Mouse (Mus musculus) lung, embryonic 15.5 days (tissue): Measurements from ENCODE around the gene Klhl1. TPM values are rescaled to one million over a fixed set of nuclear protein-coding genes. Genes with fewer than 3 reads are reported as not detected.

Experiments
- ATAC-seq: fragments of 200-750 bp; cut with Nextera tagmentation; 2 replicates; pipeline ENCODE4 v1.8.0; 2017; ENCODE audit warnings: moderate number of reproducible peaks, borderline replicate concordance; ENCODE audit not compliant: low FRiP score, low TSS enrichment; ENCODE audit errors: extremely low read depth
- H3K27ac ChIP-seq: fragments of 300-500 bp; sonication (generic); 2 replicates; pipeline ENCODE4 v1.5.1; 2015; ENCODE audit warnings: moderate library complexity, mild to moderate bottlenecking, inconsistent platforms
- H3K27me3 ChIP-seq: fragments of 300-500 bp; sonication (generic); 2 replicates; pipeline ENCODE4 v1.6.1; 2015; ENCODE audit warnings: inconsistent platforms
- H3K36me3 ChIP-seq: fragments of 300-500 bp; sonication (generic); 2 replicates; pipeline ENCODE4 v1.6.1; 2015; ENCODE audit warnings: inconsistent platforms
- H3K4me1 ChIP-seq: fragments of 300-500 bp; sonication (generic); 2 replicates; pipeline ENCODE4 v1.6.1; 2015; ENCODE audit warnings: inconsistent platforms
- H3K4me2 ChIP-seq: fragments of 300-500 bp; sonication (generic); 2 replicates; pipeline ENCODE4 v1.6.1; 2015; ENCODE audit warnings: inconsistent platforms, mild to moderate bottlenecking, moderate library complexity
- H3K4me3 ChIP-seq: fragments of 300-500 bp; sonication (generic); 2 replicates; pipeline ENCODE4 v1.5.1; 2015; ENCODE audit warnings: mild to moderate bottlenecking, inconsistent platforms
- H3K9ac ChIP-seq: fragments of 300-500 bp; sonication (generic); 2 replicates; pipeline ENCODE4 v1.6.1; 2015; ENCODE audit warnings: inconsistent platforms
- H3K9me3 ChIP-seq: fragments of 300-500 bp; sonication (generic); 2 replicates; pipeline ENCODE4 v1.6.1; 2016; ENCODE audit warnings: inconsistent platforms
- WGBS: fragments of 180-500 bp; shearing (Covaris S2); methylation state at CpG from one replicate; pipeline ENCODE4 v1.1.7; 2015; 5-methylcytosine and 5-hydroxymethylcytosine counted together
- polyA plus RNA-seq: library from polyadenylated mRNA; unstranded; fragments of >200 nt; fragmentation: Nextera tagmentation; extraction: Ambion mirVana; gene quantifications from 2 replicates; pipeline ENCODE4 v1.2.1, GENCODE M21; 2015

The Klhl1 gene
- not detected in 2 replicates for polyA plus RNA-seq

- Histone ChIP-seq H3K4me2 (peak within 1 kb of the TSS; percentile 72), H3K27me3 (peaks cover 16% of the 10 kb centered on the region; the same call in 1 of the 2 replicates), H3K27ac (no peak within 1 kb of the TSS), H3K4me1 (no peaks in the 10 kb centered on the region; the same call in 1 of the 2 replicates), H3K36me3 (no peaks in the 10 kb centered on the region), H3K9ac (no peak within 1 kb of the TSS), H3K4me3 (peak within 1 kb of the TSS; percentile 26), H3K9me3 (no peaks in the 10 kb centered on the region)
- ATAC-seq, result no peak; the same call in 1 of the 2 replicates
- WGBS, result 44% methylated on average over 13 of the region's 13 CpGs
Observed at GRCm38 (mm10) chr14:96518954-96519682, at the start of gene Klhl1. Gene Klhl1 (minus strand): TSS chr14:96519102.

DNA sequence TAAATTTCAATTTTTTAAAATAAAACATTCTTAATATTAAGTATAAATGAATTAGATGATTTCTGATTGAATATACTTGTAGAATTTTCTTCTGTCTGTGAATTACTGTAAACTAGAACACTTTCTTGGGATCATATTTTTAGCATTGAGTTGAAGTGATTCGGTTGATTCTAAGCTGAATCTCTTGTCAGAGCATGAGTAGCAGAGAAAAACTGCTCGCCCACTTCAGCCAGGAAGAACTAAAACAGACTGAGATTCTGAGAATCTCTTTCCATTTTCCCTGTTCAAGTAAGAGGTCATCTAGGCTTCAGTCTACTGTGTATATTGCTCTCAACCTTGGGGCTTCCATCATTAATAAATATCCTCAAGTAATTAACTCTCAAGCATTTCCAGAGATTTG is 34.8 kb upstream of the Klhl1 start:
- no peak overlapping the region for H3K27ac ChIP-seq
- H3K36me3 ChIP-seq, result no peaks in the 10 kb centered on the region
- no peaks in the 10 kb centered on the region for H3K27me3 ChIP-seq
- no peak overlapping the region for H3K4me2 ChIP-seq
- no peak for ATAC-seq
- no peak overlapping the region for H3K9ac ChIP-seq
- 73% methylated on average over 2 of the region's 2 CpGs for WGBS
- no peaks in the 10 kb centered on the region for H3K4me1 ChIP-seq
- no peak overlapping the region for H3K4me3 ChIP-seq
- H3K9me3 ChIP-seq, result no peaks in the 10 kb centered on the region

DNA sequence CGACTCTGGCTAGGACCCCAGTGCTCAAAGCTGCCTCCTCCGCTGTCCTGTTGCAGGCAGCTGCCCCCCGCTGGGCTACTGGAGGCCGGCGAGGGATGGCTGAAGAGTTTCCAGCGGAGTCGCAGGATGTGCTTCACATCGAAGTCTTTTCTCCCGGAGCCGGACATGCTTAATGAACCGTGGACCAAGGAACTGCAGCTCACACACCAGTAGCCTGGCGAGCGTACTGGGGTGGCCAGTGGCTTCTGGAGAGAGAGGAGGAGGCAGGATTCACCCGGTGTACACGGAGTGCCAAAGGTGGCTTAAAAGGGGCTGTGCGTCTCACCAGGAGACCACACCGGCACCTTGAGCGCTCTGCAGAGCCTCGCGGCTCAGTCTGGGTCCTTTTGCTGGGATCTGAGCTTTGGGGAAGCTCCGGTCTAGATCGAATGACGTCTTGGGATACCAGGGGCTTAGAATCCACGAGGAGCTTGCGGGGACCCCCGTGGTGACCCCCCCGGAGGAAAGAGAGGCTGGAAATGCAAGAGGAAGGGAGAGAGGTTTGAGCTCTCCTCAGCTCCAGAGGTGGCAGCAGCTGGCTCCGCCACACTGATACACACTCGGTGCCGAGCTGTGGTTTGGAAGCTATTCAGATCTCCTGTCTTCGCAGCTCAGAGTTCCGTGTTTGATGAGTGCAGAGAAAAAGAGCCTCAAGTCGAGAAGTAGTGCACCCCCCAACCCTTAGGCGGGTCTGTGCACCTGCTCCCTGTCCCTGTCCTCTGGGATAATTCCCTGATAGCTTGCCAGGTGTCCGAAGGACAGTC is 550 bp downstream of the Klhl1 start:
- ATAC-seq, result peak; percentile 39; the same call in 1 of the 2 replicates
- WGBS, result under 1% methylated on average over 35 of the region's 35 CpGs
- H3K27ac ChIP-seq, result no peak overlapping the region
- H3K4me2 ChIP-seq, result peak overlapping the region; percentile 72
- H3K27me3 ChIP-seq, result peaks cover 16% of the 10 kb centered on the region; the same call in 1 of the 2 replicates
- H3K9ac ChIP-seq, result no peak overlapping the region
- H3K4me3 ChIP-seq, result peak overlapping the region; percentile 26
- no peaks in the 10 kb centered on the region for H3K9me3 ChIP-seq
- no peaks in the 10 kb centered on the region for H3K36me3 ChIP-seq
- H3K4me1 ChIP-seq, result no peaks in the 10 kb centered on the region; the same call in 1 of the 2 replicates

DNA sequence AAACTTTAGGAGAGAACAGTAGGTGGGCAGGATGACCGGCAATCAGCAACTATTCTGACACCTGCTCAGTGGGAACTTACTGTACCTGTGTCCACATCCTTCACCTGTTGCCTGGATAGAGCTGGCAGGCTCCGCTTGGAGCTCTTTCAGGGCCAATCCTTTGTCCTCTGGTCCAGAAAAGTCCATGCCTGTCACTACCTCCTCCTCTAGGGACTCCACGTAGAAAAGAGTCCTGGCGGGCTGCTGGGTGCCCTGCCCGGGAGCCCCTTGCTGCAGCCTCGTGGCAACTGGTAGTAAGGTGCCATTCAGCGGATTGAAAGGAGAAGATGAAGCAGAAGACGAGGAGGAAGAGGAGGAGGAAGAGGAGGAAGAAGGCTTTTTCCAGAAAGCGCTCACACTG is 1.2 kb downstream of the Klhl1 start:
- H3K9me3 ChIP-seq, result no peaks in the 10 kb centered on the region
- peaks cover 16% of the 10 kb centered on the region; the same call in 1 of the 2 replicates for H3K27me3 ChIP-seq
- no peak overlapping the region for H3K9ac ChIP-seq
- no peaks in the 10 kb centered on the region for H3K36me3 ChIP-seq
- ATAC-seq, result no peak
- WGBS, result 11% methylated on average over 9 of the region's 9 CpGs
- H3K4me2 ChIP-seq, result peak overlapping the region; percentile 72
- H3K27ac ChIP-seq, result no peak overlapping the region
- peak overlapping the region; percentile 26 for H3K4me3 ChIP-seq
- H3K4me1 ChIP-seq, result no peaks in the 10 kb centered on the region; the same call in 1 of the 2 replicates

DNA sequence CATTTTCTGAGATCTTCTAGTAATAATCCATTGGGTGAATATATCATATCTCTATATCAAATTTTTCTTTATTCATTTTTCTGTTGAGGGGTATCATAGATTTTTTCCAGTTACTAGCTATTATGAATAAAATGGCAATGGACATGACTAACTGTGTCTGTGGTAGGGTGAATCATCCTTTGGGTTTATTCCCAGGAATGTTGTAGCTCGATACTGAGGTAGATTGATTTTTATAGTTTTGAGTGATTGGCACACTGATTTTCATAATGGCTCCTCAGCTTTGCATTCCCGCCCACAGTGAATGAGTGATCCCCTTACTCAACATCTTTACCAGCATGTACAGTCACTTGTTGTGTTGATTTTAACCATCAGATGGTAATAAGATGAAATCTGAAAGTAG is 19.0 kb downstream of the Klhl1 start:
- no peak overlapping the region for H3K4me2 ChIP-seq
- H3K9ac ChIP-seq, result no peak overlapping the region
- WGBS, result 75% methylated on average over 2 of the region's 2 CpGs
- H3K9me3 ChIP-seq, result no peaks in the 10 kb centered on the region
- no peaks in the 10 kb centered on the region for H3K36me3 ChIP-seq
- no peak overlapping the region for H3K4me3 ChIP-seq
- no peaks in the 10 kb centered on the region for H3K27me3 ChIP-seq
- H3K4me1 ChIP-seq, result no peaks in the 10 kb centered on the region
- ATAC-seq, result no peak
- no peak overlapping the region for H3K27ac ChIP-seq

GRCm38 (mm10) chr14:96471812-96472211 is 47.1 kb downstream of the Klhl1 start:
- Histone ChIP-seq H3K4me2 (no peak overlapping the region), H3K4me3 (no peak overlapping the region), H3K4me1 (no peaks in the 10 kb centered on the region), H3K9me3 (no peaks in the 10 kb centered on the region), H3K9ac (no peak overlapping the region), H3K27me3 (no peaks in the 10 kb centered on the region), H3K36me3 (no peaks in the 10 kb centered on the region), H3K27ac (no peak overlapping the region)
- 83% methylated on average over 2 of the region's 2 CpGs for WGBS
- ATAC-seq, result no peak

DNA sequence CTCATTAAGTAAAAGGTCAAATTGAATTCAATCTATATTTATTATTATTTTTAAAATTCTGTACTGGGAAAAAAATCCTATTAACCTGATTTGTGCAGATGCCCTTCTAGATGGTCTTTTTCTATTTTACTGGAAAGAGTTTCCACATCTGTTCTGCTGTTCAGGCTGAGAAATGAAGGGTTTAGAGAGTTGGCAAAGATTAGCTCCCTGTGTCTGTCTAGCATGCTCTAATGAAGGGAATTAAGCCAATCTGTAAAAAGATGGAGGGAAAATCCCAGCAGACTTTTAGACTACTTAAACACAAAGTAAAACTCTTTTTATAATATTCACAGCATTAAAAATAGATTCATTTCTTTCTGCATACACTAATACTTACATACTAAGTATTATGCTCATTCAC is 47.6 kb downstream of the Klhl1 start:
- no peaks in the 10 kb centered on the region for H3K36me3 ChIP-seq
- no peak overlapping the region for H3K27ac ChIP-seq
- H3K9me3 ChIP-seq, result no peaks in the 10 kb centered on the region
- no peak overlapping the region for H3K4me2 ChIP-seq
- no peak overlapping the region for H3K4me3 ChIP-seq
- H3K4me1 ChIP-seq, result no peaks in the 10 kb centered on the region
- no peaks in the 10 kb centered on the region for H3K27me3 ChIP-seq
- H3K9ac ChIP-seq, result no peak overlapping the region
- no peak for ATAC-seq

GRCm38 (mm10) chr14:96461756-96462155 is 57.1 kb downstream of the Klhl1 start:
- ATAC-seq, result no peak
- no peak overlapping the region for H3K4me3 ChIP-seq
- no peaks in the 10 kb centered on the region for H3K36me3 ChIP-seq
- WGBS, result 56% methylated on average over 2 of the region's 2 CpGs
- no peak overlapping the region for H3K4me2 ChIP-seq
- H3K9me3 ChIP-seq, result no peaks in the 10 kb centered on the region
- no peaks in the 10 kb centered on the region for H3K4me1 ChIP-seq
- H3K9ac ChIP-seq, result no peak overlapping the region
- no peaks in the 10 kb centered on the region for H3K27me3 ChIP-seq
- no peak overlapping the region for H3K27ac ChIP-seq

DNA sequence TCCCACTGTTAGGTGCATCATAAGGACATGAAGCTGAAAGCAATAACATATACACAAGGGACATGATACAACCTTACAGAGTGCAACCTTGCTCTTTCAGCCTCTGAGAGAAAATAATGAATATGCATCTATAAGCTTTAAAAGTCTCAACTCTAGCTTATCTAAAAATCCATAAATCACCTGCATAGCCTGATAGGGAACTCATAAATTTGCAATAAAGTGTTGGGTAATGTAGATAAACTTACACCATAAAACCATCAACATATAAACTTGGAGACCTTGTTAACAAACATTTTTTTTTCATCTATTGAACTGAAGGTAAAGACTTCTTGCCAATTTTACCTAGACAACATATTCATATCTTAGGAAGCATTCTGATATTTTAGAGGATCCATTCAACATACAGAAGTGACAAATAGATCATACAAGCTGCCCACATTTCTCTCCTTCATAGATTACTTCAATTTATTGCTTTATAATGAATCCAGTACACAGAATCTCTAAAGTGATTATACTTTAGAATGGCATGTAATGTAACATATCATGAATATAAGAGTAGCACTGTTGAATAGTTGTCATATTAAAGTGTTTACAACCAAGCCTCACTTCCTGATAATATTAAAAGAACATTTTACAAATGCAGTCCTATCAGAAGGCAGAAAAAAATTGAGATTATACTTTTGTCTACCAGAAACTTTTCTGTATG is 126.7 kb downstream of the Klhl1 start:
- Histone ChIP-seq H3K4me1 (no peaks in the 10 kb centered on the region), H3K9me3 (no peaks in the 10 kb centered on the region), H3K4me2 (no peak overlapping the region), H3K27ac (no peak overlapping the region), H3K4me3 (no peak overlapping the region), H3K36me3 (no peaks in the 10 kb centered on the region), H3K9ac (no peak overlapping the region), H3K27me3 (no peaks in the 10 kb centered on the region)
- no peak for ATAC-seq

DNA sequence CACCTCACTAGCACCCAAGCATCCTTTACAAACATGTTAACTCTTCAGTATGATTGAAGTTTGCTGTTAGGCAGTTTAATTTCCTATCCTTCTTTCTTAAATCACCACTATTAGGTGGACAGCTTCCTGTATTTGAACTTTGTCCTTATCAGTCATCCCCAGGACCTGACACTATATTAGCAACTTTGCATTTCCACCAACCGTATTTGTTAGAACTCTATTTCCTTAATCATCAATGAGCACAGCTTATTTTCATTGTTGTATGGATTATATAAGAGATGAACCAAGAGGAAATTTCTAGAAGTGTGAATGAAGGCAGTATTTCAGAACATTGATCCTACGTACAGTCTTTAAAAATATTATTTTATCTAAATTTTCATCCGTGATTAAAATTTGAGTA is 156.2 kb downstream of the Klhl1 start:
- no peak overlapping the region for H3K9ac ChIP-seq
- H3K27ac ChIP-seq, result no peak overlapping the region
- 78% methylated on average over 3 of the region's 3 CpGs for WGBS
- H3K36me3 ChIP-seq, result no peaks in the 10 kb centered on the region
- no peak overlapping the region for H3K4me2 ChIP-seq
- no peak for ATAC-seq
- H3K27me3 ChIP-seq, result no peaks in the 10 kb centered on the region
- no peaks in the 10 kb centered on the region for H3K4me1 ChIP-seq
- no peak overlapping the region for H3K4me3 ChIP-seq
- H3K9me3 ChIP-seq, result no peaks in the 10 kb centered on the region

DNA sequence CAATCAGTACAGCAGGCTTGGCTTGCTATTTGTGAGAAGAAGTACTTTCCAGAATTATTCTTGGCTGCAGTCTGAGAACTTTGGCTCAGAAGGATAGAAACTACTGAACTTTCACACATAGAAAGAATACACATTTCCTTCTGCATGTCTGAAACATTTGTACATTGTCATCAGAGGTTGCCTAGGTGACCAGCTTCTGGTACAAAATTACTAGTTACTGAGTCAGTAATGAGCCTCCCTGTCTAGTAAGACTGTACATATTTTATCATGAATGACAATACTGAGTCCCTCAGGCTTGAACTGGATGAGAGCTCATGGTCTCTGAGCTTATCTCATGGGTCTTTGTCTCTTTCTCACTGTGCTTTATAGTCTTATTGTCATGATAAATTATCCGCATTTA is 170.7 kb downstream of the Klhl1 start:
- ATAC-seq, result no peak
- no peak overlapping the region for H3K9ac ChIP-seq
- no peaks in the 10 kb centered on the region for H3K4me1 ChIP-seq
- no peaks in the 10 kb centered on the region for H3K27me3 ChIP-seq
- H3K36me3 ChIP-seq, result no peaks in the 10 kb centered on the region
- H3K27ac ChIP-seq, result no peak overlapping the region
- H3K9me3 ChIP-seq, result no peaks in the 10 kb centered on the region
- WGBS, result 88% methylated on average over 1 of the region's 1 CpGs
- no peak overlapping the region for H3K4me3 ChIP-seq
- no peak overlapping the region for H3K4me2 ChIP-seq

DNA sequence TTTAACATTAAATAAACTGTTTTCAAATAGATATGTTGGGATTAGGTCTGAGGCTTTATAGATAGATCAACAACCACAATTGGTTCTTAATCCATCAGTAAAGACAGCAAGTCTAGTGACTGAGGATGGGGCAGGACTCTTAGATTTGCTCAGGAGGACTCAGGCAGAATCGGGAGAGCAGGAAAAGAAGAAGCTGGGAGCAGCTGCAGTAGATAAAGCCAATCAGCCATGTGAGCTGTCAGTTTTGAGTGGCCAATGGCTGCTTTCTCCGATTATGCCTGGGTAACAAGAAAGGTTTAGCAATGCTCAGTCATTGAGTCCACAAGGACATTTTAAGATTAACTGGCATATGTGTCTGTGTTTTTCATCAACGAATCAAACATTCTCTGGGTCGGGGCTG is 187.8 kb downstream of the Klhl1 start:
- Histone ChIP-seq H3K9me3 (no peaks in the 10 kb centered on the region), H3K36me3 (no peaks in the 10 kb centered on the region), H3K27me3 (no peaks in the 10 kb centered on the region), H3K9ac (no peak overlapping the region), H3K4me2 (no peak overlapping the region), H3K27ac (no peak overlapping the region), H3K4me3 (no peak overlapping the region), H3K4me1 (no peaks in the 10 kb centered on the region)
- ATAC-seq, result no peak
- WGBS, result 54% methylated on average over 4 of the region's 4 CpGs
